Comparison of ENCODE assay signal across 23 mouse cellular contexts in genomic region chr12:98249671-98250070, GRCm38 (mm10). TPM values are rescaled to one million over a fixed set of nuclear protein-coding genes. Genes with fewer than 3 reads are reported as not detected.
A peak's percentile ranks its signal among the peaks of the same experiment; 100 is the strongest.
DNase-seq lines count a peak whose midpoint lies in the region; ATAC-seq and TF ChIP-seq lines count a peak whose summit lies in the region.
"Had no signal": no experiment of that assay in that cellular context is flagged by ENCODE, and none has a peak within 500 bp of the region (broad histone marks: within the 10 kb centered on the region; RNA-seq: fewer than 3 reads in every experiment).

No protein-coding gene starts in this region.

- no peaks in the 10 kb centered on the region for H3K27me3 ChIP-seq in intestine, embryonic 15.5 days (replicated peaks)
- H3K27me3 ChIP-seq: embryonic facial prominence, embryonic 12.5 days had no signal

- no peak overlapping the region for H3K4me3 ChIP-seq in ES-E14 (ENCODE audit: insufficient read depth in 1 of 2, low read depth in 1 of 2, low read length in 2 of 2, poor library complexity in 1 of 2, severe bottlenecking in 1 of 2)
- H3K4me3 ChIP-seq in intestine, embryonic 15.5 days (replicated peaks), result no peak overlapping the region
- H3K4me3 ChIP-seq: embryonic facial prominence, embryonic 12.5 days; erythroblast, embryonic 14.5 days; heart, embryonic 10.5 days had no signal

- WGBS in intestine, embryonic 15.5 days, result 79% methylated on average over 3 of the region's 3 CpGs

- H3K9me3 ChIP-seq in ES-E14 (ENCODE audit: control insufficient read depth, insufficient read depth, low read depth, low read length), result no peaks in the 10 kb centered on the region
- H3K9me3 ChIP-seq in intestine, embryonic 15.5 days, result no peaks in the 10 kb centered on the region
- H3K9me3 ChIP-seq: embryonic facial prominence, embryonic 12.5 days; heart, embryonic 10.5 days had no signal

- no peaks in the 10 kb centered on the region for H3K4me1 ChIP-seq in ES-E14 (ENCODE audit: control insufficient read depth in 2 of 2, insufficient read depth in 2 of 2, low read length in 2 of 2, poor library complexity in 1 of 2)
- no peaks in the 10 kb centered on the region for H3K4me1 ChIP-seq in intestine, embryonic 15.5 days (replicated peaks)
- H3K4me1 ChIP-seq: embryonic facial prominence, embryonic 12.5 days; heart, embryonic 10.5 days had no signal

- no peak overlapping the region for H3K9ac ChIP-seq in ES-E14 (ENCODE audit: insufficient read depth, low read depth, low read length, poor library complexity, severe bottlenecking)
- H3K9ac ChIP-seq in intestine, embryonic 15.5 days, result no peak overlapping the region
- H3K9ac ChIP-seq: embryonic facial prominence, embryonic 12.5 days had no signal

- H3K4me2 ChIP-seq in intestine, embryonic 15.5 days (replicated peaks), result no peak overlapping the region
- H3K4me2 ChIP-seq: embryonic facial prominence, embryonic 12.5 days; liver, embryonic 11.5 days had no signal

- ATAC-seq in megakaryocyte progenitor cell, adult 5-6 weeks (replicated peaks; ENCODE audit: poor library complexity), result 0 out of 2 replicates have a peak, but pooled peaks have one; percentile 29
- ATAC-seq in intestine, embryonic 15.5 days, result no peak
- ATAC-seq: forebrain, embryonic 16.5 days had no signal

- DNase-seq in A20 (ENCODE audit: low read depth, low spot score), result peak; percentile 54
- DNase-seq in ES-E14 (ENCODE audit: low read depth, low spot score), result no peak
- DNase-seq in brain, adult 2 months (ENCODE audit: low read depth, low spot score), result peak; percentile 38
- no peak for DNase-seq in urinary bladder, adult 2 months (ENCODE audit: low spot score)
- DNase-seq in right cerebral cortex, adult 2 months (ENCODE audit: low spot score in 2 of 2), result no peak
- DNase-seq: adrenal gland, adult 2 months; cerebellum, adult 9-11 months; gastrocnemius, postnatal 36 days; kidney, adult 9 months; lung, adult 2 months; lung, postnatal 4 days; midbrain, embryonic 14.5 days; right cerebral cortex, postnatal 4 days; thymus, postnatal 14 days had no signal

- no peaks in the 10 kb centered on the region for H3K36me3 ChIP-seq in ES-E14 (ENCODE audit: control insufficient read depth, insufficient read depth, low read length, poor library complexity, severe bottlenecking)
- no peaks in the 10 kb centered on the region for H3K36me3 ChIP-seq in intestine, embryonic 15.5 days

- in situ Hi-C loops in ES-E14 (cut with MboI; ENCODE audit: low sequenced_read_pairs in 2 of 2, unreplicated experiment in 2 of 2), result no loop called here

- no peak overlapping the region for H3K27ac ChIP-seq in ES-E14 (ENCODE audit: insufficient read depth, low read depth, low read length, poor library complexity, severe bottlenecking)
- H3K27ac ChIP-seq in intestine, embryonic 15.5 days, result no peak overlapping the region
- H3K27ac ChIP-seq: embryonic facial prominence, embryonic 12.5 days; heart, embryonic 10.5 days; stomach, postnatal 0 days had no signal

TF ChIP-seq in ES-E14, 5 proteins besides CTCF, POLR2A, EP300 and RAD21:
- TF ChIP-seq ZNF384 (IDR thresholded peaks at IDR 0.05; ENCODE audit: low read depth, low read length), result 0 out of 2 replicates have a peak, but pooled peaks have one; percentile 23
- TF ChIP-seq MAFK (IDR thresholded peaks at IDR 0.05; ENCODE audit: insufficient read depth, low read depth, low read length), result no peak

RNA-seq across cellular contexts. Expression of gene Galc, which starts 9.6 kb away (rescaled TPM):
- 7.5 and 8.2 TPM in 2 replicates for total RNA-seq in ES-E14 (2012; rRNA removed)
- 16.6 and 20.1 TPM in 2 replicates for total RNA-seq in megakaryocyte progenitor cell, adult 5-6 weeks (2015)
- total RNA-seq in megakaryocyte progenitor cell, adult 5-6 weeks (2017), result 6.0 and 9.9 TPM in 2 replicates
- 10.2 and 11.8 TPM in 2 replicates for polyA plus RNA-seq in urinary bladder, adult 2 months (2012; rRNA removed)
- polyA plus RNA-seq in intestine, embryonic 15.5 days (2015; fragmentation: Nextera tagmentation; extraction: Ambion mirVana), result 7.8 and 8.4 TPM in 2 replicates
- polyA plus RNA-seq: erythroblast, embryonic 14.5 days had no signal

RNA-seq across cellular contexts. Expression of gene Gpr65, which starts 18.8 kb away (rescaled TPM):
- 0.13 TPM in 1 of 2 replicates, not detected in the other for total RNA-seq in ES-E14 (2012; rRNA removed)
- total RNA-seq in megakaryocyte progenitor cell, adult 5-6 weeks (2015), result 35.7 and 36.4 TPM in 2 replicates
- 42.2 and 42.5 TPM in 2 replicates for total RNA-seq in megakaryocyte progenitor cell, adult 5-6 weeks (2017)
- 2.1 and 2.3 TPM in 2 replicates for polyA plus RNA-seq in urinary bladder, adult 2 months (2012; rRNA removed)
- 2.4 and 3.0 TPM in 2 replicates for polyA plus RNA-seq in intestine, embryonic 15.5 days (2015; fragmentation: Nextera tagmentation; extraction: Ambion mirVana)
- total RNA-seq: layer of hippocampus, postnatal 10 days had no signal
- polyA plus RNA-seq: erythroblast, embryonic 14.5 days; forebrain, embryonic 16.5 days had no signal

Comparison
In these comparisons a context has a peak if more than half of its experiments do, and no peak if none do; other contexts are left out.
1. DNase-seq: peak in A20 (single experiment) and brain, adult 2 months (single experiment); none in ES-E14 (single experiment), urinary bladder, adult 2 months (single experiment) and right cerebral cortex, adult 2 months (0 of 2).
2. RNA of gene Gpr65, which starts 18.8 kb away (total RNA-seq): 35.7 to 42.5 TPM in megakaryocyte progenitor cell, adult 5-6 weeks; 0.13 TPM in ES-E14; every median in the first group is over 10 times any median in the second.